Mouse (Mus musculus): ENCODE results near the gene Plin4. TPM values are rescaled to one million over a fixed set of nuclear protein-coding genes. Genes with fewer than 3 reads are reported as not detected.
"Not testable (repeated sequence)": the region's sequence is repeated elsewhere in the genome, so short reads cannot be mapped to it uniquely, and the experiment has no call there.

Gene Plin4
- polyA plus RNA-seq, 1 experiment from 2014 or later: 0.05 TPM

DNA sequence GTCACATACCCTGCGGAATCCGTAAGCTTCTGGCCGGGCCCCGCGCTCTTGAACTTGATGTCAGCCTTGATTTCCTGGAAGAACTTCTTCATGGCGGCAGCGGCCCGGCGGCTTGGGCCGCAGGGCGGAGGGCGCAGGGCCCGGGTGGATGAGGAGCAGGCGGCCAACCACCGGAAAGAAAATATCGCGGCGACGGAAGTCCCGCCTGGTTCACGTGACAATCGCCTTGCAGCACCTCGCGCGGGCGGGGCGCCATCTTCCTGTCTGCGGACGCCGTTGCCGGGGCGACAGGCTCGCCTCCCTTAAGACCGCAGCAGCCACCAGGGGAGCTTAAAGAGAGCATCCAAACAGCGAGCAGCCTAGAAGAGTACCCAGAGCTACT is 34.8 kb downstream of the Plin4 start, which contains the start of gene Ubxn6:
Gene Ubxn6 (minus strand): TSS at position 202 of the 382 bp plus-strand sequence.
- peaks cover 17% of the 10 kb centered on the region for H3K4me1 ChIP-seq (replicated peaks)
- under 1% methylated on average over 35 of the region's 35 CpGs for WGBS
- peak; percentile 53 for ATAC-seq (ENCODE audit: insufficient number of reproducible peaks, low FRiP score)
- peak within 1 kb of the TSS; percentile 96 for H3K27ac ChIP-seq (ENCODE audit: poor library complexity, severe bottlenecking)
- no peaks in the 10 kb centered on the region for H3K9me3 ChIP-seq (replicated peaks)
- H3K4me2 ChIP-seq: peak within 1 kb of the TSS; percentile 78
- peaks cover 31% of the 10 kb centered on the region for H3K36me3 ChIP-seq
- H3K9ac ChIP-seq: peak within 1 kb of the TSS; percentile 78
- H3K27me3 ChIP-seq (replicated peaks): no peaks in the 10 kb centered on the region
- H3K4me3 ChIP-seq: peak within 1 kb of the TSS; percentile 77

- Histone ChIP-seq H3K9ac (peak overlapping the region; percentile 78), H3K4me2 (peak overlapping the region; percentile 78), H3K27ac (ENCODE audit: poor library complexity, severe bottlenecking) (peak overlapping the region; percentile 96), H3K4me1 (replicated peaks) (peaks cover 17% of the 10 kb centered on the region), H3K9me3 (replicated peaks) (no peaks in the 10 kb centered on the region), H3K4me3 (peak overlapping the region; percentile 77), H3K27me3 (replicated peaks) (no peaks in the 10 kb centered on the region), H3K36me3 (peaks cover 37% of the 10 kb centered on the region)
- ATAC-seq (ENCODE audit: insufficient number of reproducible peaks, low FRiP score): peak; percentile 66
- WGBS: 7% methylated on average over 22 of the region's 22 CpGs
Measured at GRCm38 (mm10) chr17:56074097-56074826, 35.3 kb downstream of the Plin4 start.

DNA sequence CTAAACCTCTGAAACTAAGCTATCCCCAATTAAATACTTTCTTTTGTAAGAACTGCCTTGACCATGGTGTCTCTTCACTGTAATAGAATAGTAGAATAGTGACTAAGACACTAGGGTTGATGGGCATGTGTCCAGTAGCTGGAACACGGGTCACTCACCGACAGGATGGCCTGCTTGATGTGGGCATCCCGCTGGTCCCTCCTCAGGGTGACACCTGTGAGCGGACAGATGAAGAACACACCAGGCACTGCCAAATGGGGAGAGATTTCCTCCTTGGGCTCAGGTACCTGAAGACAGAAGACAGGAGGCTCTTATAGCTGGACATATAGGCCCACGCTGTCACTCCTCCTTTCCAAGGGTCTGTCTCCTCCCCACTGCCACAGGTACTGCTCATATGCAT is 37.4 kb downstream of the Plin4 start:
- peaks cover 17% of the 10 kb centered on the region for H3K4me1 ChIP-seq (replicated peaks)
- H3K4me2 ChIP-seq: no peak overlapping the region
- H3K27ac ChIP-seq (ENCODE audit: poor library complexity, severe bottlenecking): no peak overlapping the region
- 92% methylated on average over 5 of the region's 5 CpGs for WGBS
- peaks cover 57% of the 10 kb centered on the region for H3K36me3 ChIP-seq
- H3K9ac ChIP-seq: no peak overlapping the region
- H3K9me3 ChIP-seq (replicated peaks): no peaks in the 10 kb centered on the region
- H3K27me3 ChIP-seq (replicated peaks): no peaks in the 10 kb centered on the region
- ATAC-seq (ENCODE audit: insufficient number of reproducible peaks, low FRiP score): no peak
- no peak overlapping the region for H3K4me3 ChIP-seq

- H3K4me1 ChIP-seq (replicated peaks): peaks cover 17% of the 10 kb centered on the region
- no peak overlapping the region for H3K4me3 ChIP-seq
- ATAC-seq (ENCODE audit: insufficient number of reproducible peaks, low FRiP score): no peak
- peaks cover 68% of the 10 kb centered on the region for H3K36me3 ChIP-seq
- 0 out of 2 replicates have a peak, but pooled peaks cover 2% of the 10 kb centered on the region for H3K9me3 ChIP-seq (replicated peaks)
- H3K9ac ChIP-seq: no peak overlapping the region
- H3K27ac ChIP-seq (ENCODE audit: poor library complexity, severe bottlenecking): no peak overlapping the region
- no peak overlapping the region for H3K4me2 ChIP-seq
- no peaks in the 10 kb centered on the region for H3K27me3 ChIP-seq (replicated peaks)
Measured at GRCm38 (mm10) chr17:56071126-56071525, 38.5 kb downstream of the Plin4 start.

DNA sequence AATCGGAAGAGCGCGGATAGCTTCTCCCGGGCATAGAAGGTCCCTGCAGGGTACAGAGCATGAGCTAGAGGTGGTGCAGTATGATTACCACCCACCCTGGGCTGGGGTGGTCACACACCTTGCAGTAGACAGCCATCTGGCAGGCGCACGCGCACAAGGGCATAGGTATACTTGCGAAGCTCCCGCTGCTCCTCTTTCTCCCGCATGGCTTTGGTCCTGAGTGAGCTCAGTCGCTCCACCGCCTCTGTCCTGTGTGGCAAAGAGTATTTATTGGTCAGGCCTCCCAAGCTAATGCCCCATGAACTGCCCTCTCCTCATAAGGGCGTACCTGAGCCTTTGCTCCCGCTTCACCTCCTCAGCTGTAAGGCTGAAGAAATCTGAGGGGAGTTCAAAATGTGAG is 40.5 kb downstream of the Plin4 start:
- peaks cover 6% of the 10 kb centered on the region for H3K4me1 ChIP-seq (replicated peaks)
- no peak overlapping the region for H3K4me2 ChIP-seq
- ATAC-seq (ENCODE audit: insufficient number of reproducible peaks, low FRiP score): no peak
- H3K9me3 ChIP-seq (replicated peaks): 0 out of 2 replicates have a peak, but pooled peaks cover 2% of the 10 kb centered on the region
- no peak overlapping the region for H3K4me3 ChIP-seq
- peaks cover 89% of the 10 kb centered on the region for H3K36me3 ChIP-seq
- WGBS: 94% methylated on average over 14 of the region's 14 CpGs
- H3K27me3 ChIP-seq (replicated peaks): no peaks in the 10 kb centered on the region
- no peak overlapping the region for H3K9ac ChIP-seq
- no peak overlapping the region for H3K27ac ChIP-seq (ENCODE audit: poor library complexity, severe bottlenecking)

- no peak overlapping the region for H3K4me3 ChIP-seq
- no peak overlapping the region for H3K27ac ChIP-seq (ENCODE audit: poor library complexity, severe bottlenecking)
- 0 out of 2 replicates have a peak, but pooled peaks cover 2% of the 10 kb centered on the region for H3K9me3 ChIP-seq (replicated peaks)
- peaks cover 100% of the 10 kb centered on the region for H3K36me3 ChIP-seq
- ATAC-seq (ENCODE audit: insufficient number of reproducible peaks, low FRiP score): no peak
- H3K4me2 ChIP-seq: no peak overlapping the region
- no peak overlapping the region for H3K9ac ChIP-seq
- no peaks in the 10 kb centered on the region for H3K27me3 ChIP-seq (replicated peaks)
- H3K4me1 ChIP-seq (replicated peaks): no peaks in the 10 kb centered on the region
Measured at GRCm38 (mm10) chr17:56066451-56066850, 43.2 kb downstream of the Plin4 start.

- 76% methylated on average over 6 of the region's 6 CpGs for WGBS
- not testable (repeated sequence) for H3K4me3 ChIP-seq; ATAC-seq (ENCODE audit: insufficient number of reproducible peaks, low FRiP score); H3K9ac ChIP-seq; H3K27me3 ChIP-seq (replicated peaks); H3K9me3 ChIP-seq (replicated peaks); H3K27ac ChIP-seq (ENCODE audit: poor library complexity, severe bottlenecking); H3K4me1 ChIP-seq (replicated peaks); H3K4me2 ChIP-seq
- peaks cover 100% of the 10 kb centered on the region for H3K36me3 ChIP-seq
Measured at GRCm38 (mm10) chr17:56065715-56066114, 43.9 kb downstream of the Plin4 start.

DNA sequence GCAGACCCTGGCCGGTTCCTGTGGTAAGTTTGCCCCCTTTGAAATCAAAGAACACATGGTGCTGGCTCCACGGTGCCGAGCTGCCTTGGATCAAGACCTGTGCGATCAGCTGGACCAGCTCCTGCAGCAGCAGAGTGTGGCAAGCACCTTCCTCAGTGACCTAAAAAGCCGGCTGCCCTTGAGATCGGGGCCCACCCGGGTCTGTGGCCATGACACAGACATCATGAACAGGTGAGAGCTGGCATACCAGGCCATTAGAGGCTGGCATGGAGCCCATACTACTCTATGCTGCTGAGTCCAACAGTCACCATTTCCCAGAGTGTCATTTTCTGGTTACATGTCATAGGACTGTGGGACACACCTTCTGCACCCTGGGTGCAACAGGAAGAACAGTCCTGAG is 47.5 kb downstream of the Plin4 start:
- 0 out of 2 replicates have a peak, but pooled peaks cover 2% of the 10 kb centered on the region for H3K9me3 ChIP-seq (replicated peaks)
- H3K36me3 ChIP-seq: peaks cover 100% of the 10 kb centered on the region
- 0 out of 2 replicates have a peak overlapping the region, but pooled peaks have one; percentile 20 for H3K9ac ChIP-seq
- no peak for ATAC-seq (ENCODE audit: insufficient number of reproducible peaks, low FRiP score)
- no peak overlapping the region for H3K4me3 ChIP-seq
- no peak overlapping the region for H3K27ac ChIP-seq (ENCODE audit: poor library complexity, severe bottlenecking)
- no peaks in the 10 kb centered on the region for H3K4me1 ChIP-seq (replicated peaks)
- H3K4me2 ChIP-seq: no peak overlapping the region
- no peaks in the 10 kb centered on the region for H3K27me3 ChIP-seq (replicated peaks)
- 93% methylated on average over 7 of the region's 7 CpGs for WGBS

- Histone ChIP-seq H3K9me3 (replicated peaks) (no peaks in the 10 kb centered on the region), H3K27ac (ENCODE audit: poor library complexity, severe bottlenecking) (no peak overlapping the region), H3K4me2 (no peak overlapping the region), H3K36me3 (peaks cover 75% of the 10 kb centered on the region), H3K9ac (no peak overlapping the region), H3K4me3 (no peak overlapping the region), H3K27me3 (replicated peaks) (no peaks in the 10 kb centered on the region), H3K4me1 (replicated peaks) (peaks cover 2% of the 10 kb centered on the region; the same call in 1 of the 2 replicates)
- 79% methylated on average over 11 of the region's 11 CpGs for WGBS
- ATAC-seq (ENCODE audit: insufficient number of reproducible peaks, low FRiP score): no peak
Measured at GRCm38 (mm10) chr17:56057381-56058120, 52.1 kb downstream of the Plin4 start.

- peaks cover 2% of the 10 kb centered on the region; the same call in 1 of the 2 replicates for H3K4me1 ChIP-seq (replicated peaks)
- H3K36me3 ChIP-seq: peaks cover 74% of the 10 kb centered on the region
- no peak overlapping the region for H3K4me3 ChIP-seq
- H3K9ac ChIP-seq: no peak overlapping the region
- 56% methylated on average over 4 of the region's 4 CpGs for WGBS
- no peak overlapping the region for H3K27ac ChIP-seq (ENCODE audit: poor library complexity, severe bottlenecking)
- no peaks in the 10 kb centered on the region for H3K27me3 ChIP-seq (replicated peaks)
- H3K9me3 ChIP-seq (replicated peaks): no peaks in the 10 kb centered on the region
- H3K4me2 ChIP-seq: no peak overlapping the region
- no peak for ATAC-seq (ENCODE audit: insufficient number of reproducible peaks, low FRiP score)
Measured at GRCm38 (mm10) chr17:56055945-56056678, 53.5 kb downstream of the Plin4 start.

GRCm38 (mm10) chr17:56054938-56055337 is 54.7 kb downstream of the Plin4 start:
- H3K9ac ChIP-seq: no peak overlapping the region
- no peaks in the 10 kb centered on the region for H3K9me3 ChIP-seq (replicated peaks)
- H3K27me3 ChIP-seq (replicated peaks): no peaks in the 10 kb centered on the region
- H3K4me1 ChIP-seq (replicated peaks): peaks cover 2% of the 10 kb centered on the region; the same call in 1 of the 2 replicates
- no peak overlapping the region for H3K27ac ChIP-seq (ENCODE audit: poor library complexity, severe bottlenecking)
- H3K36me3 ChIP-seq: peaks cover 73% of the 10 kb centered on the region
- ATAC-seq (ENCODE audit: insufficient number of reproducible peaks, low FRiP score): no peak
- H3K4me3 ChIP-seq: no peak overlapping the region
- no peak overlapping the region for H3K4me2 ChIP-seq
